Mouse (Mus musculus) megakaryocyte, embryonic 14.5 days (primary cell): Measurements from ENCODE around the gene Tmed3.

Experiments
- FLI1 ChIP-seq: IDR thresholded peaks from 2 replicates; pipeline ENCODE4 v1.6.1; 2012; ENCODE audit warnings: low read length, inconsistent platforms, mixed read lengths
- GATA1 ChIP-seq: IDR thresholded peaks from 3 replicates; pipeline ENCODE4 v1.6.1; 2012; ENCODE audit warnings: mixed read lengths, low read length, inconsistent platforms, borderline replicate concordance

DNA sequence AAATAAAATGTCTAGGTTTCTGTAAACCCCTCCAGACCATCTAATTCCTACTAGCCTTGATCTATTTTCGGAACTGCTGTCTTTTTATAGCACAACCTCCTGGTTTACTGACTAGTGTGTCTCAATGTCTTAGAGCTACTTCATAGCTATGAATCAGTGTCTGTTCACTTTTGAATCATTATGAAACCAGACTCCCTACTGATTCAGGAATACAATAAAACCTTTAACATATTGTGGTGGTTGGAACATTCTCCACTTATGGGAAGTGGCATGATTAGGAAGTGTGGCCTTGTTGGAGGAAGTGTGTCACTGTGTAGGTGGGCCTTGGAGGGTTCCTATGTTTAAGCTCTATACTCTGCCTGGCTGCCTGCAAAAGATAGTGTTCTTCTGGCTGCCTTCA is 9.7 kb downstream of the Tmed3 start:
- TF ChIP-seq FLI1 (no peak), GATA1 (no peak)
